Mouse (Mus musculus): ENCODE measurements around the gene Coq8b. TPM values are rescaled to one million over a fixed set of nuclear protein-coding genes. Genes with fewer than 3 reads are reported as not detected.

The Coq8b gene
- polyA plus RNA-seq, 1 experiment from 2014 or later = 26.4 TPM

DNA sequence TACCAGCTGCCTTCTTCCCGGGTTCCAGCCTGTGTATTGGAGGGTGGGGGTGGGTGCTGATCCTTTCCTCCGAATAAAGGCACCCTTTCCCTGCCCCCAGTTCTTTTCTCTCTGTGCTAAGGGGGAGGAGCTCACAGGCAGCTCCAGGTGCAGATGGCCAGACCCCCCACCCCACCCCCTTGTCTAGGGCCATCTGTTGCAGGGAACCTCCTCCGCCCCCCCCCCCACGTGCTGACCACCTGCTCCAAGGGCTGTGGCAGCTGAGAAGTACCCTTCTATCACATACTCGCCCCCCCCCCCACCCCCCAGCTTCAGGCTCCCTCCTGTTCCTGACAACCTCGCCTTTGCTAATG is 25.0 kb downstream of the Coq8b start:
- H3K36me3 ChIP-seq (ENCODE audit: control insufficient read depth, insufficient read depth, low read length) = peaks cover 7% of the 10 kb centered on the region; the same call in 1 of the 2 replicates
- peak overlapping the region; percentile 68 for H3K9ac ChIP-seq (ENCODE audit: low read length)
- H3K9me3 ChIP-seq (replicated peaks; ENCODE audit: control insufficient read depth, low read length) = no peaks in the 10 kb centered on the region
- peak overlapping the region; percentile 67 for H3K4me2 ChIP-seq (ENCODE audit: low read depth, low read length)
- no peaks in the 10 kb centered on the region for H3K27me3 ChIP-seq (ENCODE audit: control insufficient read depth, insufficient read depth, low read length)
- peak; percentile 1; the same call in 1 of the 2 replicates for ATAC-seq (ENCODE audit: insufficient read depth, low FRiP score)
- H3K27ac ChIP-seq (ENCODE audit: low read length) = peak overlapping the region; percentile 83
- peak overlapping the region; percentile 79 for H3K4me3 ChIP-seq (replicated peaks; ENCODE audit: low read length)
- peaks cover 23% of the 10 kb centered on the region for H3K4me1 ChIP-seq (ENCODE audit: control insufficient read depth, insufficient read depth, low read length)
- 0% methylated on average over 4 of the region's 6 CpGs for WGBS

DNA sequence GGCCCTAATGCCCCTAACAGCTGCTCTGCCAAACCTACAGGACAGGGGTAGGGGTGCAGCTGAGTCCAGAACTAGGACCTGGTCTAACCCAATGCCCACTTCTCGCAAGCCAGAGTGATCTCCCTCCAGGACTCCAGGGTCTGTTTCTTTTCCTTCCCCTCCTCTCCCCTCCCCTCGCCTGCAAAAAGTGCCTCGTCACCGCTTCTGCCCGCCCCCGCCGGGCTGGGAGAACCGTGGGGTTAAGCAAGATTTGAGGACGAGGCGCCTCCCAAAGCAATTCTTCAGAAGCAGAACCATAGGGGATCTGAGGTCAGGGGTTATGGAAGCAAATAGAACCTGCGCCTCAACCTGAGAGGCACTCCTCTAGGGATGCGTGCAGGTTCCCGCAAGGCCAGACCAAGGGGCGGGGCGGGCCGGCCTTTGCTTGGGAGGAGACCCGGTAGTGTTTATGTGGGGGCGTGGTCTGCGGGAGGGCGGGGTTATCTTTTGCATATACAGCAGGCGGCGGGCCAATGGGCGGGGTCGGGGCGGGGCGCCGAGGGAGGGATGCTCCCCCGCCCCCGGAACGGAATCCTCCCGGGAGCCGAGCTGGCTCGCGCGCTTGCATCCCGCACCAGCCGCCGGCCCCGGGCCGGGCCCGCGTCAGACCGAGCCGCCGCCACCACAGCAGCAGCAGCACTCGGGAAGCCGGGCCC is 25.5 kb downstream of the Coq8b start, which contains the start of gene Numbl:
Gene Numbl, plus strand, starts transcription at position 229 of the 695 bp plus-strand sequence.
- ATAC-seq (ENCODE audit: insufficient read depth, low FRiP score) = peak; percentile 88
- H3K36me3 ChIP-seq (ENCODE audit: control insufficient read depth, insufficient read depth, low read length) = peaks cover 9% of the 10 kb centered on the region; the same call in 1 of the 2 replicates
- H3K4me2 ChIP-seq (ENCODE audit: low read depth, low read length) = peak within 1 kb of the TSS; percentile 67
- H3K4me1 ChIP-seq (ENCODE audit: control insufficient read depth, insufficient read depth, low read length) = peaks cover 23% of the 10 kb centered on the region
- H3K9ac ChIP-seq (ENCODE audit: low read length) = peak within 1 kb of the TSS; percentile 91
- 1% methylated on average over 44 of the region's 47 CpGs for WGBS
- H3K27me3 ChIP-seq (ENCODE audit: control insufficient read depth, insufficient read depth, low read length) = no peaks in the 10 kb centered on the region
- H3K27ac ChIP-seq (ENCODE audit: low read length) = peak within 1 kb of the TSS; percentile 83
- peak within 1 kb of the TSS; percentile 79 for H3K4me3 ChIP-seq (replicated peaks; ENCODE audit: low read length)
- H3K9me3 ChIP-seq (replicated peaks; ENCODE audit: control insufficient read depth, low read length) = no peaks in the 10 kb centered on the region

DNA sequence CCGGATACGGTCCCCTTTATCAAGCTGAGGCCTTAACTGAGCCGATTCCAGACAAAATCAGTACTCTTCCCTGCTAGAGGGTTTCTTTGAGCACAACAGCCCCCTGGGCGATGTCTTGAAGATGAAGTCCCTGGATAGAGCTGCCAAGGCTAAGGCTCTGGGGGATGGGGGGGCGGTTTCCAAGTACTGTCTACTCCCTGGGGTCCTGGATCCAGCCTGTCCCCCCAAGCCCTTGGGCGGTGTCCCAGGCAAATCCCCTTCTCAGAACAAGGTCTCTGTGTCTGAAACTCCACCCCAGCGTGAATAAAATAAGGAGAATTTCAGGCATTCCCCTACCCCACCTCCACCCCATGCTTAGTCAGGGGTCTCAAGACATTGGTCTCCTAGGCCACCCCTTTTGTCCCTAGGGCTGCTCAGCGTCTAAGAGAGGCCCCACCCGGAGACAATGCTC is 26.5 kb downstream of the Coq8b start:
- H3K4me3 ChIP-seq (replicated peaks; ENCODE audit: low read length) = peak overlapping the region; percentile 79

DNA sequence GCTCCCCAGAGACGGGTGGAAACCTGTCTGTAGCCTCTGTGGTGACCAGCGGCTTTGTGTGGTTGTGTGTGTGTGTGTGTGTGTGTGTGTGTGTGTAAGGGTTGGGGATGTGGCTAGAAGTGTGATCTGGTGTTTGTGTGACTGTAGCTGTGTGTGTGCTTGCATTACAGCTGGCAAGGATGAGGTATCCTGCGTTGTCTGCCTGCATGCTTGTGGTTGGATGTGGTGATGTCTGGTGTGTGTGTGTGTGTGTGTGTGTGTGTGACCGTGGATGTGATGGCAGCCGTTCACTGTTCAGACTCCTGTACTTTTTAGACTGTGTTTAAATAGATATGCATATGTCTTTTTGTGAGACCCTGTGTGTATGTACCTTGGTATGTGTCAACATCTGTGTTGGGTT is 26.9 kb downstream of the Coq8b start:
- peak overlapping the region; percentile 67 for H3K4me2 ChIP-seq (ENCODE audit: low read depth, low read length)
- H3K9ac ChIP-seq (ENCODE audit: low read length) = peak overlapping the region; percentile 91
- peak overlapping the region; percentile 79 for H3K4me3 ChIP-seq (replicated peaks; ENCODE audit: low read length)
- H3K27me3 ChIP-seq (ENCODE audit: control insufficient read depth, insufficient read depth, low read length) = no peaks in the 10 kb centered on the region
- peaks cover 9% of the 10 kb centered on the region; the same call in 1 of the 2 replicates for H3K36me3 ChIP-seq (ENCODE audit: control insufficient read depth, insufficient read depth, low read length)
- H3K27ac ChIP-seq (ENCODE audit: low read length) = peak overlapping the region; percentile 68
- WGBS = 21% methylated on average over 5 of the region's 5 CpGs
- H3K4me1 ChIP-seq (ENCODE audit: control insufficient read depth, insufficient read depth, low read length) = peaks cover 23% of the 10 kb centered on the region
- ATAC-seq (ENCODE audit: insufficient read depth, low FRiP score) = no peak
- H3K9me3 ChIP-seq (replicated peaks; ENCODE audit: control insufficient read depth, low read length) = no peaks in the 10 kb centered on the region

More for the DNA sequence above, 26.5 kb downstream of the Coq8b start:
- H3K4me2 ChIP-seq (ENCODE audit: low read depth, low read length) = peak overlapping the region; percentile 67
- H3K9ac ChIP-seq (ENCODE audit: low read length) = peak overlapping the region; percentile 91
- no peaks in the 10 kb centered on the region for H3K27me3 ChIP-seq (ENCODE audit: control insufficient read depth, insufficient read depth, low read length)
- peaks cover 9% of the 10 kb centered on the region; the same call in 1 of the 2 replicates for H3K36me3 ChIP-seq (ENCODE audit: control insufficient read depth, insufficient read depth, low read length)
- H3K4me1 ChIP-seq (ENCODE audit: control insufficient read depth, insufficient read depth, low read length) = peaks cover 23% of the 10 kb centered on the region
- 3% methylated on average over 9 of the region's 9 CpGs for WGBS
- no peaks in the 10 kb centered on the region for H3K9me3 ChIP-seq (replicated peaks; ENCODE audit: control insufficient read depth, low read length)
- ATAC-seq (ENCODE audit: insufficient read depth, low FRiP score) = no peak
- peak overlapping the region; percentile 68 for H3K27ac ChIP-seq (ENCODE audit: low read length)

DNA sequence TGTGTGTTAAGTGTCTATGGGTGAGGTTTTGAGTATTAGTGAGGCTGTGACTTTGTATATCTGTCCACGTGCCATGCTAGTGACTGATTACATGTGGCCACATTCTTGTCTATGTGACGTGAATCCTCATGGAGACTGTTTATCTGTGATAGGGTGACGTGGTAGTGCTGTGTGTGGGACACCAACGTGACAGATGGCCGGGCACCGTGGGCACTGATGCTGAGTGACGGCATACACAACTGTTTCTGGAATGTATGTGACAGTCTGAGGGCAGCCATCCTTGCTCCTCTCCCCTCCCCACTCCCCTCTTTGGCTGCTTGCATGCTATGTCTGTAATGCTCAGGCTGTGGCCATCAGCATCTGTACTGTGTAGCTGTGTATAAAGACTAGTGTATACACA is 28.0 kb downstream of the Coq8b start:
- H3K36me3 ChIP-seq (ENCODE audit: control insufficient read depth, insufficient read depth, low read length) = peaks cover 9% of the 10 kb centered on the region; the same call in 1 of the 2 replicates
- no peak overlapping the region for H3K27ac ChIP-seq (ENCODE audit: low read length)
- ATAC-seq (ENCODE audit: insufficient read depth, low FRiP score) = no peak
- H3K27me3 ChIP-seq (ENCODE audit: control insufficient read depth, insufficient read depth, low read length) = no peaks in the 10 kb centered on the region
- peak overlapping the region; percentile 79; the same call in 1 of the 2 replicates for H3K4me3 ChIP-seq (replicated peaks; ENCODE audit: low read length)
- peak overlapping the region; percentile 67 for H3K4me2 ChIP-seq (ENCODE audit: low read depth, low read length)
- WGBS = 71% methylated on average over 7 of the region's 7 CpGs
- H3K9ac ChIP-seq (ENCODE audit: low read length) = 0 out of 2 replicates have a peak overlapping the region, but pooled peaks have one; percentile 37
- no peaks in the 10 kb centered on the region for H3K9me3 ChIP-seq (replicated peaks; ENCODE audit: control insufficient read depth, low read length)
- H3K4me1 ChIP-seq (ENCODE audit: control insufficient read depth, insufficient read depth, low read length) = peaks cover 23% of the 10 kb centered on the region

DNA sequence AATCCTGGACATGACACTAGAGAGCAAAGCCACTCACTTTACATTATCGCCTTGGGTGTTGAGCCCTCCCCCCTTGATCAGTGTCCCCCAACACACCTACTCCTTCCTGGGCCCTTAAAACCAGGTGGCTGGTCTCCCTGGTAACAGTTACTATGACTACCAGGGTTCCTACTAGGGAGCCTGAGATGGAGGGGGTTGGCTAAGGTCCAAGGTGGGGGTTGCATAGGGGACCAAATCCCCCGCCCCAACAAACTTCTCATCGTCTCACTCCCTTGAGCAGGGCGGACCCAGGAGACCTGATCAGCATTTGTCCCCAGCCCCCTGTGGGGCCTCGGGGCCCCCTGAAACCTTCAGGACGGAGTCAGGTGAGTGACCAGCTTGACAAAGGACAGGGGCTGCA is 29.1 kb downstream of the Coq8b start:
- ATAC-seq (ENCODE audit: insufficient read depth, low FRiP score) = no peak
- H3K9ac ChIP-seq (ENCODE audit: low read length) = no peak overlapping the region
- H3K4me3 ChIP-seq (replicated peaks; ENCODE audit: low read length) = no peak overlapping the region
- peaks cover 19% of the 10 kb centered on the region for H3K4me1 ChIP-seq (ENCODE audit: control insufficient read depth, insufficient read depth, low read length)
- no peaks in the 10 kb centered on the region for H3K9me3 ChIP-seq (replicated peaks; ENCODE audit: control insufficient read depth, low read length)
- H3K27me3 ChIP-seq (ENCODE audit: control insufficient read depth, insufficient read depth, low read length) = no peaks in the 10 kb centered on the region
- H3K36me3 ChIP-seq (ENCODE audit: control insufficient read depth, insufficient read depth, low read length) = peaks cover 12% of the 10 kb centered on the region; the same call in 1 of the 2 replicates
- no peak overlapping the region for H3K4me2 ChIP-seq (ENCODE audit: low read depth, low read length)
- no peak overlapping the region for H3K27ac ChIP-seq (ENCODE audit: low read length)
- WGBS = 77% methylated on average over 6 of the region's 6 CpGs

DNA sequence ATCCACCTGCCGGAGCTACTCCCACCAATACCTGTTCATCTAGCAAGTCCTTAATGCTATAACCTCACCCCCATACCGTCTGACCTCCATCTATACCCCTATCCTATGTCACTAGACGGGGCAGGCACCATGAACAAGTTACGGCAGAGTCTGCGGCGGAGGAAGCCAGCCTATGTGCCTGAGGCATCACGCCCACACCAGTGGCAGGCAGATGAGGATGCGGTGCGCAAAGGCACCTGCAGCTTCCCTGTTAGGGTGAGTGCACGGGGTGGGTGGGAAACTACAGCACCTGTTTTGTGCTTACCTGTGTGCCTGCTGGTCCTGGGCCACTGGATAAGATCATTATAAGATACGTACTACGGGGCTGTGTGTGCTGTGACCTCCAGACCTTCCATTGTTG is 31.9 kb downstream of the Coq8b start:
- no peak for ATAC-seq (ENCODE audit: insufficient read depth, low FRiP score)

DNA sequence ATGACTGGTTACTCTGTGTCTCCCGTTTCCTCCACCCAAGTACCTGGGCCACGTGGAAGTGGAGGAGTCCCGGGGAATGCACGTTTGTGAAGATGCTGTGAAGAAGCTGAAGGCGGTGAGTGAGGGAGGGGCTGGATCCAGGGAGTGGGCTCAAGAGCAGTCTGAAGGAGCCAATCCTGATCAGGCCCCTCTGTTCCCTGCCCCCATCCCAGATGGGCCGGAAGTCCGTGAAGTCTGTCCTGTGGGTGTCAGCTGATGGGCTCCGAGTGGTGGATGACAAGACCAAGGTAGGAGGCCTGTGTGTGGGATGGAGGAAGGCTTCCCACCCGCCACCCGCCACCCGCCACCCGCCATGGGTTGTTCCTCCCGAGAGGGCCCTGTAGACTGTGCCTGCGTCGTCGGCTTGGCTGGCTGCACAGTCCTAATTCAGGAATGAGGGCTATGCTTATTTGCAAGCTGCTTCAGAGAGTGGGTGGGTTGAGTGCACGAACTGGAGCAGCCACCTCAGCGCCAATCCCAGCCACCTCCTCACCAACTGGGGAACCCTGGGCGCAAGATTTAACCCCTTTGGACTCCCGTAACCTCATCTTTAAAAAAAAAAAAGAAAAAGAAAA is 33.8 kb downstream of the Coq8b start:
- 72% methylated on average over 20 of the region's 20 CpGs for WGBS
- no peak overlapping the region for H3K4me3 ChIP-seq (replicated peaks; ENCODE audit: low read length)

More for the DNA sequence above, 31.9 kb downstream of the Coq8b start:
- H3K4me2 ChIP-seq (ENCODE audit: low read depth, low read length) = no peak overlapping the region
- peaks cover 20% of the 10 kb centered on the region for H3K36me3 ChIP-seq (ENCODE audit: control insufficient read depth, insufficient read depth, low read length)
- WGBS = 90% methylated on average over 12 of the region's 12 CpGs
- no peaks in the 10 kb centered on the region for H3K9me3 ChIP-seq (replicated peaks; ENCODE audit: control insufficient read depth, low read length)
- no peak overlapping the region for H3K27ac ChIP-seq (ENCODE audit: low read length)
- H3K4me3 ChIP-seq (replicated peaks; ENCODE audit: low read length) = no peak overlapping the region
- H3K9ac ChIP-seq (ENCODE audit: low read length) = no peak overlapping the region
- H3K4me1 ChIP-seq (ENCODE audit: control insufficient read depth, insufficient read depth, low read length) = peaks cover 9% of the 10 kb centered on the region
- H3K27me3 ChIP-seq (ENCODE audit: control insufficient read depth, insufficient read depth, low read length) = no peaks in the 10 kb centered on the region

DNA sequence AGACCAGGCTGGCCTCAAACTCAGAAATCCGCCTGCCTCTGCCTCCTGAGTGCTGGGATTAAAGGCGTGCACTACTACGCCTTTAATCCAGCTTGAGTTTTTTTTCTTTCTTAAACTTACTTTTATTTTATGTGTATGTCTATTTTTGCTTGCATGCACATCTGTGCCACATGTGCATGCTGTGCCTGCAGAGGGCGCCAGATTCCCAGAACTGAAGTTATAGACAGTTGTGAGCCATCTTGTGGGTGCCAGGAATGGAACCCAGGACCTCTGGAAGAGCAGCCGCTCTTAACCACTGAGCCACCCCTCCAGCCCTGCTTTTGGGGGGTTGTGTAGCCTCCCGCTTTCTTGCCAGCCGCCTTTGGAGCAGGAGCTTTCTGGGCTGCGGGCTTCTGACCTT is 38.6 kb downstream of the Coq8b start:
- Histone ChIP-seq H3K36me3 (ENCODE audit: control insufficient read depth, insufficient read depth, low read length) (peaks cover 25% of the 10 kb centered on the region), H3K9me3 (replicated peaks; ENCODE audit: control insufficient read depth, low read length) (no peaks in the 10 kb centered on the region), H3K27me3 (ENCODE audit: control insufficient read depth, insufficient read depth, low read length) (no peaks in the 10 kb centered on the region), H3K27ac (ENCODE audit: low read length) (no peak overlapping the region), H3K4me3 (replicated peaks; ENCODE audit: low read length) (no peak overlapping the region), H3K4me1 (ENCODE audit: control insufficient read depth, insufficient read depth, low read length) (no peaks in the 10 kb centered on the region), H3K9ac (ENCODE audit: low read length) (no peak overlapping the region), H3K4me2 (ENCODE audit: low read depth, low read length) (no peak overlapping the region)
- 86% methylated on average over 8 of the region's 8 CpGs for WGBS
- no peak for ATAC-seq (ENCODE audit: insufficient read depth, low FRiP score)

More for the DNA sequence above, 33.8 kb downstream of the Coq8b start:
- 0 out of 2 replicates have a peak, but pooled peaks have one; percentile 33 for ATAC-seq (ENCODE audit: insufficient read depth, low FRiP score)
- no peak overlapping the region for H3K4me2 ChIP-seq (ENCODE audit: low read depth, low read length)
- H3K27me3 ChIP-seq (ENCODE audit: control insufficient read depth, insufficient read depth, low read length) = no peaks in the 10 kb centered on the region
- H3K4me1 ChIP-seq (ENCODE audit: control insufficient read depth, insufficient read depth, low read length) = no peaks in the 10 kb centered on the region
- H3K9me3 ChIP-seq (replicated peaks; ENCODE audit: control insufficient read depth, low read length) = no peaks in the 10 kb centered on the region
- no peak overlapping the region for H3K9ac ChIP-seq (ENCODE audit: low read length)
- peaks cover 34% of the 10 kb centered on the region for H3K36me3 ChIP-seq (ENCODE audit: control insufficient read depth, insufficient read depth, low read length)
- H3K27ac ChIP-seq (ENCODE audit: low read length) = no peak overlapping the region
